Mouse (Mus musculus) CH12.LX (cell line): ENCODE data around the gene Tctn1. TPM values are rescaled to one million over a fixed set of nuclear protein-coding genes. Genes with fewer than 3 reads are reported as not detected.

Experiments used
- DNase-seq: peaks from one replicate; pipeline ENCODE4 v3.0.0-alpha.2; 2013; ENCODE audit errors: extremely low read depth
- H3K27ac ChIP-seq: 2 replicates; pipeline ENCODE4 v1.5.1; 2012; ENCODE audit warnings: low read depth, mild to moderate bottlenecking, control low read depth, moderate library complexity; ENCODE audit not compliant: insufficient read depth
- H3K27me3 ChIP-seq: replicated peaks from 2 replicates; pipeline ENCODE3; 2012; ENCODE audit warnings: inconsistent platforms
- H3K36me3 ChIP-seq, 2 experiments: replicated peaks in 1 of 2; 2 replicates each; pipeline versions ENCODE3 to v1.6.1; 2012; ENCODE audit warnings: inconsistent platforms in 1 of 2, low read length in 1 of 2, mild to moderate bottlenecking in 1 of 2, mixed read lengths in 1 of 2, moderate library complexity in 1 of 2; ENCODE audit not compliant: control insufficient read depth in 1 of 2, insufficient read depth in 1 of 2
- H3K4me1 ChIP-seq, 2 experiments: 2 replicates each; pipeline ENCODE4 v1.6.1; 2012; ENCODE audit warnings: inconsistent platforms in 1 of 2, moderate library complexity in 1 of 2; ENCODE audit not compliant: insufficient read depth in 2 of 2, control insufficient read depth in 1 of 2
- H3K4me2 ChIP-seq: 2 replicates; pipeline ENCODE4 v1.6.1; 2012; ENCODE audit warnings: low read depth, mild to moderate bottlenecking, control low read depth; ENCODE audit not compliant: poor library complexity, insufficient read depth, severe bottlenecking
- H3K4me3 ChIP-seq, 3 experiments: fragments of 150-350 bp in 1 of 3; sonication (generic) in 1 of 3; replicated peaks in 1 of 3; 2 replicates each; pipeline versions ENCODE3 to v1.5.1; 2011 to 2012; ENCODE audit warnings: low read depth in 2 of 3, low read length in 2 of 3, mild to moderate bottlenecking in 2 of 3, moderate library complexity in 2 of 3, control low read depth in 1 of 3, improper control_type of control experiment in 1 of 3, inconsistent platforms in 1 of 3, mixed read lengths in 1 of 3; ENCODE audit not compliant: poor library complexity in 1 of 3
- H3K79me2 ChIP-seq: replicated peaks from 2 replicates; pipeline ENCODE4 v1.6.1; 2012; ENCODE audit warnings: mild to moderate bottlenecking, moderate library complexity; ENCODE audit not compliant: control insufficient read depth, poor library complexity, insufficient read depth, severe bottlenecking; ENCODE audit errors: extremely low read depth
- H3K9ac ChIP-seq: 2 replicates; pipeline ENCODE4 v1.6.1; 2012; ENCODE audit warnings: low read depth, mild to moderate bottlenecking, control low read depth, moderate library complexity; ENCODE audit not compliant: insufficient read depth
- H3K9me3 ChIP-seq: replicated peaks from 2 replicates; pipeline ENCODE3; 2012; ENCODE audit warnings: low read length, inconsistent platforms, mixed read lengths
- BHLHE40 ChIP-seq: IDR thresholded peaks from 2 replicates; pipeline ENCODE4 v1.6.1; 2011; ENCODE audit warnings: mild to moderate bottlenecking, low read depth, low read length, improper control_type of control experiment
- CHD1 ChIP-seq: IDR thresholded peaks from 2 replicates; pipeline ENCODE4 v1.6.1; 2012; ENCODE audit warnings: low read depth, low read length, improper control_type of control experiment, inconsistent platforms
- CHD2 ChIP-seq: IDR thresholded peaks from 2 replicates; pipeline ENCODE4 v1.6.1; 2011; ENCODE audit warnings: low read length, improper control_type of control experiment
- CTCF ChIP-seq, 2 experiments: IDR thresholded peaks in 1 of 2; conservative IDR thresholded peaks in 1 of 2; 2 replicates each; pipeline ENCODE4 v1.5.1; 2011 to 2012; ENCODE audit warnings: low read depth in 2 of 2, low read length in 2 of 2, improper control_type of control experiment in 1 of 2, inconsistent platforms in 1 of 2, mild to moderate bottlenecking in 1 of 2, moderate library complexity in 1 of 2
- E2F4 ChIP-seq: IDR thresholded peaks from 2 replicates; pipeline ENCODE4 v1.6.1; 2011; ENCODE audit warnings: low read depth, low read length, improper control_type of control experiment; ENCODE audit not compliant: insufficient replicate concordance
- ELF1 ChIP-seq: IDR thresholded peaks from 2 replicates; pipeline ENCODE4 v1.6.1; 2014; ENCODE audit warnings: low read depth, mild to moderate bottlenecking, inconsistent platforms, low read length, improper control_type of control experiment
- EP300 ChIP-seq: IDR thresholded peaks from 2 replicates; pipeline ENCODE4 v1.6.1; 2011; ENCODE audit warnings: low read length, improper control_type of control experiment
- ETS1 ChIP-seq: conservative IDR thresholded peaks from 2 replicates; pipeline ENCODE4 v1.6.1; 2012; ENCODE audit warnings: low read depth, mild to moderate bottlenecking, inconsistent platforms, low read length, improper control_type of control experiment, moderate library complexity
- GABPA ChIP-seq: IDR thresholded peaks from 2 replicates; pipeline ENCODE4 v1.6.1; 2012; ENCODE audit warnings: low read depth, low read length, improper control_type of control experiment, inconsistent platforms; ENCODE audit not compliant: insufficient replicate concordance
- HCFC1 ChIP-seq: IDR thresholded peaks from 2 replicates; pipeline ENCODE4 v1.6.1; 2012; ENCODE audit warnings: low read depth, mild to moderate bottlenecking, inconsistent platforms, low read length, improper control_type of control experiment
- IRF4 ChIP-seq: IDR thresholded peaks from 2 replicates; pipeline ENCODE4 v1.6.1; 2014; ENCODE audit warnings: low read depth, mild to moderate bottlenecking, inconsistent platforms, low read length, improper control_type of control experiment
- JUN ChIP-seq: IDR thresholded peaks from 2 replicates; pipeline ENCODE4 v1.6.1; 2011; ENCODE audit warnings: low read depth, mild to moderate bottlenecking, low read length, improper control_type of control experiment, moderate library complexity; ENCODE audit not compliant: insufficient read depth
- JUND ChIP-seq: conservative IDR thresholded peaks from 2 replicates; pipeline ENCODE4 v1.6.1; 2011; ENCODE audit warnings: low read depth, low read length, improper control_type of control experiment
- MAFK ChIP-seq: IDR thresholded peaks from 2 replicates; pipeline ENCODE4 v1.6.1; 2011; ENCODE audit warnings: low read length, improper control_type of control experiment; ENCODE audit not compliant: insufficient replicate concordance
- MAX ChIP-seq: IDR thresholded peaks from 2 replicates; pipeline ENCODE4 v1.6.1; 2011; ENCODE audit warnings: low read length, improper control_type of control experiment
- MAZ ChIP-seq: IDR thresholded peaks from 2 replicates; pipeline ENCODE4 v1.6.1; 2012; ENCODE audit warnings: low read depth, mild to moderate bottlenecking, inconsistent platforms, low read length, improper control_type of control experiment, moderate library complexity
- MEF2A ChIP-seq: IDR thresholded peaks from 2 replicates; pipeline ENCODE4 v1.6.1; 2014; ENCODE audit warnings: low read depth, mild to moderate bottlenecking, inconsistent platforms, low read length, improper control_type of control experiment, borderline replicate concordance
- MXI1 ChIP-seq: IDR thresholded peaks from 2 replicates; pipeline ENCODE4 v1.6.1; 2011; ENCODE audit warnings: mild to moderate bottlenecking, low read depth, low read length, improper control_type of control experiment
- MYC ChIP-seq: IDR thresholded peaks from 2 replicates; pipeline ENCODE4 v1.6.1; 2011; ENCODE audit warnings: low read depth, mild to moderate bottlenecking, improper control_type of control experiment, low read length
- NRF1 ChIP-seq: IDR thresholded peaks from 2 replicates; pipeline ENCODE4 v1.6.1; 2014; ENCODE audit warnings: low read depth, mild to moderate bottlenecking, inconsistent platforms, low read length, improper control_type of control experiment, moderate library complexity
- PAX5 ChIP-seq: IDR thresholded peaks from 2 replicates; pipeline ENCODE4 v1.6.1; 2012; ENCODE audit warnings: low read length, inconsistent platforms, mixed read lengths
- POLR2AphosphoS2 ChIP-seq: IDR thresholded peaks from 2 replicates; pipeline ENCODE4 v1.6.1; 2011; ENCODE audit warnings: low read depth, low read length, improper control_type of control experiment
- RAD21 ChIP-seq: IDR thresholded peaks from 2 replicates; pipeline ENCODE4 v1.6.1; 2011; ENCODE audit warnings: low read depth, mild to moderate bottlenecking, low read length, improper control_type of control experiment, moderate library complexity
- RCOR1 ChIP-seq: conservative IDR thresholded peaks from 2 replicates; pipeline ENCODE4 v1.6.1; 2012; ENCODE audit warnings: low read depth, mild to moderate bottlenecking, inconsistent platforms, low read length, improper control_type of control experiment
- SIN3A ChIP-seq: IDR thresholded peaks from 2 replicates; pipeline ENCODE4 v1.6.1; 2012; ENCODE audit warnings: low read length, improper control_type of control experiment, inconsistent platforms
- SMC3 ChIP-seq: IDR thresholded peaks from 2 replicates; pipeline ENCODE4 v1.6.1; 2011; ENCODE audit warnings: low read depth, low read length, improper control_type of control experiment
- TBP ChIP-seq: conservative IDR thresholded peaks from 2 replicates; pipeline ENCODE4 v1.6.1; 2011; ENCODE audit warnings: low read depth, low read length, improper control_type of control experiment
- TCF12 ChIP-seq: IDR thresholded peaks from 2 replicates; pipeline ENCODE4 v1.6.1; 2014; ENCODE audit warnings: low read depth, mild to moderate bottlenecking, inconsistent platforms, low read length, improper control_type of control experiment
- UBTF ChIP-seq: IDR thresholded peaks from 2 replicates; pipeline ENCODE4 v1.6.1; 2012; ENCODE audit warnings: low read depth, mild to moderate bottlenecking, inconsistent platforms, low read length, improper control_type of control experiment, moderate library complexity
- USF1 ChIP-seq: IDR thresholded peaks from 2 replicates; pipeline ENCODE4 v1.6.1; 2014; ENCODE audit warnings: low read depth, mild to moderate bottlenecking, inconsistent platforms, low read length, improper control_type of control experiment
- USF2 ChIP-seq: conservative IDR thresholded peaks from 2 replicates; pipeline ENCODE4 v1.6.1; 2011; ENCODE audit warnings: low read depth, low read length, improper control_type of control experiment
- ZC3H11A ChIP-seq: IDR thresholded peaks from 2 replicates; pipeline ENCODE4 v1.6.1; 2012; ENCODE audit warnings: low read depth, mild to moderate bottlenecking, inconsistent platforms, low read length, improper control_type of control experiment
- ZKSCAN1 ChIP-seq: IDR thresholded peaks from 2 replicates; pipeline ENCODE4 v1.6.1; 2012; ENCODE audit warnings: low read depth, inconsistent platforms, low read length, improper control_type of control experiment, borderline replicate concordance
- ZMIZ1 ChIP-seq: IDR thresholded peaks from 2 replicates; pipeline ENCODE4 v1.6.1; 2012; ENCODE audit warnings: low read depth, mild to moderate bottlenecking, inconsistent platforms, low read length, improper control_type of control experiment
- ZNF384 ChIP-seq: IDR thresholded peaks from 2 replicates; pipeline ENCODE4 v1.6.1; 2012; ENCODE audit warnings: low read depth, low read length, improper control_type of control experiment, inconsistent platforms
- dilution Hi-C: fragments of 300-500 bp; cut with MboI; formaldehyde crosslinking; loops from 2 replicates; pipeline ENCODE4 v1.14.3; 2020; ENCODE audit warnings: low sequenced_read_pairs; ENCODE audit not compliant: extremely low pct_unique_long_range_greater_than_20kb, extremely low pct_ligation_motif_present
- in situ Hi-C: fragments of 300-500 bp; cut with MboI; formaldehyde crosslinking; loops from 3 replicates; pipeline ENCODE4 v1.14.3; 2019; ENCODE audit warnings: low sequenced_read_pairs, low pct_ligation_motif_present, low pct_unique_long_range_greater_than_20kb, mixed read lengths
- polyA plus RNA-seq: library from polyadenylated mRNA; unstranded; fragments of >175 nt; gene quantifications from 2 replicates; pipeline ENCODE4 v1.2.1, GENCODE M21; 2012; ENCODE audit warnings: low read depth; ENCODE audit not compliant: insufficient read length
- total RNA-seq, 2 experiments: library from RNA; depleted of rRNA; stranded (reverse); fragments of 300-350 nt in 1 of 2; fragments of >200 nt in 1 of 2; gene quantifications; 2 replicates each; pipeline ENCODE4 v1.2.3; 2012 to 2014

Tctn1 gene
- total and polyA plus RNA-seq, 3 experiments, result 2.9 to 8.8 (median 3.7) TPM

- no peak; the same call in 1 of the 2 replicates for TF ChIP-seq SMC3
Measured at GRCm38 (mm10) chr5:122234319-122235195, 29.7 kb downstream of the Tctn1 start (continued).

- in situ Hi-C loops, result no loop called here
- peak; percentile 56 for TF ChIP-seq POLR2AphosphoS2
- no peak for TF ChIP-seq ZNF384
- TF ChIP-seq TCF12, result peak; percentile 87
- TF ChIP-seq MEF2A, result peak; percentile 62
- no peak for TF ChIP-seq PAX5
- TF ChIP-seq CHD2, result no peak
- no peak for TF ChIP-seq CHD1
- TF ChIP-seq SMC3, result no peak
- peak; percentile 65 for TF ChIP-seq USF1
- peak; percentile 99 for TF ChIP-seq BHLHE40
- no peak for TF ChIP-seq ZMIZ1
- no peak for TF ChIP-seq MAFK
- TF ChIP-seq HCFC1, result peak; percentile 42
- TF ChIP-seq ZC3H11A, result no peak
- peak; percentile 59; the same call in 1 of the 2 replicates for TF ChIP-seq MXI1
- peak; percentile 44; the same call in 1 of the 2 replicates for TF ChIP-seq TBP
- TF ChIP-seq MAZ, result peak; percentile 75; the same call in 1 of the 2 replicates
- no peak for TF ChIP-seq JUND
- peak; percentile 85 for TF ChIP-seq MAX
- TF ChIP-seq EP300, result no peak; the same call in 1 of the 2 replicates
- TF ChIP-seq MYC, result peak; percentile 90
- TF ChIP-seq ELF1, result peak; percentile 43; the same call in 1 of the 2 replicates
- TF ChIP-seq ETS1, result peak; percentile 96
- no peak for TF ChIP-seq UBTF
- TF ChIP-seq GABPA, result no peak
- TF ChIP-seq E2F4, result no peak
- peak; percentile 61; the same call in 1 of the 2 replicates for TF ChIP-seq SIN3A
- peak; percentile 65 for TF ChIP-seq IRF4
- TF ChIP-seq CTCF (conservative IDR thresholded peaks at IDR 0.05 in 1 of 2, IDR thresholded peaks at IDR 0.05 in 1 of 2; ENCODE audit: low read depth in 2 of 2, low read length in 2 of 2), result no peak
- no peak for TF ChIP-seq RCOR1
- no peak for TF ChIP-seq RAD21
- TF ChIP-seq ZKSCAN1, result no peak
- no peak for TF ChIP-seq JUN
- TF ChIP-seq USF2, result peak; percentile 21; the same call in 1 of the 2 replicates
- peak; percentile 50; the same call in 1 of the 2 replicates for TF ChIP-seq NRF1
Measured at GRCm38 (mm10) chr5:122233695-122234094, 30.6 kb downstream of the Tctn1 start.

More at GRCm38 (mm10) chr5:122233695-122234094, 30.6 kb downstream of the Tctn1 start:
- DNase-seq, result peak; percentile 96
- Histone ChIP-seq H3K9me3 (peaks cover 2% of the 10 kb centered on the region), H3K36me3 (peaks cover 20 to 66% of the 10 kb centered on the region in 2 experiments), H3K79me2 (peaks cover 8% of the 10 kb centered on the region), H3K27me3 (no peaks in the 10 kb centered on the region), H3K4me3 (peak overlapping the region; percentile 27 to 42 (median 36)), H3K4me2 (peak overlapping the region; percentile 62), H3K9ac (peak overlapping the region; percentile 74), H3K27ac (peak overlapping the region; percentile 98), H3K4me1 (peaks cover 34 to 83% of the 10 kb centered on the region in 2 experiments)
- dilution Hi-C loops, result no loop called here
